Mouse (Mus musculus) heart, adult 2 months (tissue): Measurements from ENCODE around the gene Sf3b4.

Source experiments
- CTCF ChIP-seq: fragments of 200-600 bp; IDR thresholded peaks from 2 replicates; pipeline ENCODE4 v1.8.1; 2022; ENCODE audit warnings: antibody characterized with exemption, mild to moderate bottlenecking, moderate library complexity
- POLR2A ChIP-seq: fragments of 200-500 bp; IDR thresholded peaks from 2 replicates; pipeline ENCODE4 v1.6.1; 2011; ENCODE audit warnings: mild to moderate bottlenecking, low read depth, low read length, control low read depth; ENCODE audit not compliant: insufficient read depth

- TF ChIP-seq POLR2A (no peak), CTCF (no peak)
These were observed 1.9 kb upstream of the Sf3b4 start for GRCm38 (mm10) chr3:96170276-96170675.
